8 mouse cellular contexts compared by ENCODE assay signal in genomic region chr10:52704101-52705051, GRCm38 (mm10). TPM values are rescaled to one million over a fixed set of nuclear protein-coding genes. Genes with fewer than 3 reads are reported as not detected.
DNase-seq lines count a peak whose midpoint lies in the region; ATAC-seq lines count a peak whose summit lies in the region.

No protein-coding gene starts in this region.

- 2% methylated on average over 31 of the region's 31 CpGs for WGBS in lung, embryonic 15.5 days
- WGBS in kidney, embryonic 14.5 days, result 1% methylated on average over 31 of the region's 31 CpGs
- 9% methylated on average over 31 of the region's 31 CpGs for WGBS in liver, embryonic 11.5 days

- H3K27me3 ChIP-seq in lung, embryonic 15.5 days, result no peaks in the 10 kb centered on the region
- no peaks in the 10 kb centered on the region for H3K27me3 ChIP-seq in kidney, embryonic 14.5 days (ENCODE audit: control insufficient read depth, insufficient read depth, low read length)
- no peaks in the 10 kb centered on the region for H3K27me3 ChIP-seq in liver, embryonic 11.5 days (replicated peaks; ENCODE audit: control insufficient read depth, insufficient read depth, low read length)

- no peaks in the 10 kb centered on the region for H3K9me3 ChIP-seq in lung, embryonic 15.5 days
- no peaks in the 10 kb centered on the region for H3K9me3 ChIP-seq in kidney, embryonic 14.5 days (ENCODE audit: control insufficient read depth, low read length)
- H3K9me3 ChIP-seq in liver, embryonic 11.5 days (ENCODE audit: control insufficient read depth, low read length), result no peaks in the 10 kb centered on the region

- peak overlapping the region; percentile 39 for H3K4me3 ChIP-seq in lung, embryonic 15.5 days
- H3K4me3 ChIP-seq in kidney, embryonic 14.5 days (ENCODE audit: low read length), result peak overlapping the region; percentile 41
- peak overlapping the region; percentile 25 for H3K4me3 ChIP-seq in liver, embryonic 11.5 days (ENCODE audit: low read depth, low read length)

- H3K4me1 ChIP-seq in lung, embryonic 15.5 days, result peaks cover 14% of the 10 kb centered on the region
- peaks cover 8% of the 10 kb centered on the region; the same call in 1 of the 2 replicates for H3K4me1 ChIP-seq in kidney, embryonic 14.5 days (ENCODE audit: control insufficient read depth, insufficient read depth, low read length)
- H3K4me1 ChIP-seq in liver, embryonic 11.5 days (replicated peaks; ENCODE audit: control insufficient read depth, insufficient read depth, low read length), result no peaks in the 10 kb centered on the region

- ATAC-seq in lung, embryonic 15.5 days (ENCODE audit: borderline replicate concordance, extremely low read depth, low FRiP score, low TSS enrichment), result peak; percentile 73; the same call in 1 of the 2 replicates
- ATAC-seq in kidney, embryonic 14.5 days (ENCODE audit: low FRiP score, low TSS enrichment), result peak; percentile 86
- ATAC-seq in liver, embryonic 11.5 days (replicated peaks; ENCODE audit: low FRiP score), result 0 out of 2 replicates have a peak, but pooled peaks have one; percentile 41

- H3K4me2 ChIP-seq in lung, embryonic 15.5 days, result peak overlapping the region; percentile 89
- peak overlapping the region; percentile 89 for H3K4me2 ChIP-seq in kidney, embryonic 14.5 days (replicated peaks; ENCODE audit: low read depth, low read length)
- H3K4me2 ChIP-seq in liver, embryonic 11.5 days, result peak overlapping the region; percentile 61

- no peaks in the 10 kb centered on the region for H3K36me3 ChIP-seq in lung, embryonic 15.5 days
- H3K36me3 ChIP-seq in kidney, embryonic 14.5 days (ENCODE audit: control insufficient read depth, insufficient read depth, low read length), result no peaks in the 10 kb centered on the region
- no peaks in the 10 kb centered on the region for H3K36me3 ChIP-seq in liver, embryonic 11.5 days (ENCODE audit: control insufficient read depth, insufficient read depth, low read length)

- no peak overlapping the region for H3K27ac ChIP-seq in lung, embryonic 15.5 days
- no peak overlapping the region for H3K27ac ChIP-seq in kidney, embryonic 14.5 days (ENCODE audit: low read depth, low read length)
- no peak overlapping the region for H3K27ac ChIP-seq in liver, embryonic 11.5 days (ENCODE audit: low read depth, low read length)

- no peak for DNase-seq in lung, postnatal 36 days
- DNase-seq in cerebellum, postnatal 25 days, result peak; percentile 28 to 44
- DNase-seq in frontal cortex, postnatal 36 days (ENCODE audit: low spot score in 2 of 2), result peak; percentile 53 to 58
- DNase-seq in liver, embryonic 11.5 days (ENCODE audit: low spot score), result peak; percentile 34
- DNase-seq in right cerebral cortex, adult 2 months (ENCODE audit: low spot score in 2 of 2), result peak; percentile 48 to 59
- DNase-seq in yolk sac, embryonic 10.5 days (ENCODE audit: low spot score), result no peak

- peak overlapping the region; percentile 11; the same call in 1 of the 2 replicates for H3K9ac ChIP-seq in lung, embryonic 15.5 days
- H3K9ac ChIP-seq in kidney, embryonic 14.5 days (ENCODE audit: low read depth, low read length), result peak overlapping the region; percentile 54
- no peak overlapping the region for H3K9ac ChIP-seq in liver, embryonic 11.5 days (ENCODE audit: low read depth, low read length)

RNA-seq across cellular contexts. Expression of gene Slc35f1, which starts 14.0 kb away (rescaled TPM):
- 1.4 and 1.7 TPM in 2 replicates for polyA plus RNA-seq in lung, embryonic 15.5 days (2015; fragmentation: Nextera tagmentation; extraction: Ambion mirVana)
- polyA plus RNA-seq in kidney, embryonic 14.5 days (2014; fragmentation: Nextera tagmentation; extraction: Ambion mirVana), result 2.3 and 3.3 TPM in 2 replicates
- polyA plus RNA-seq in liver, embryonic 11.5 days (2014; fragmentation: Nextera tagmentation; extraction: Ambion mirVana), result 0.14 and 0.23 TPM in 2 replicates

Comparison
In these comparisons a context has a peak if more than half of its experiments do, and no peak if none do; other contexts are left out.
1. DNase-seq: peak in cerebellum, postnatal 25 days (2 of 2), frontal cortex, postnatal 36 days (2 of 2), liver, embryonic 11.5 days (single experiment) and right cerebral cortex, adult 2 months (2 of 2); none in lung, postnatal 36 days (single experiment) and yolk sac, embryonic 10.5 days (single experiment).
2. Peak in every context shown above with its lines, with median percentiles within 50 percentile points of each other: ATAC-seq, H3K4me2 ChIP-seq and H3K4me3 ChIP-seq.